Mouse (Mus musculus): ENCODE results near the gene Tex26. TPM values are rescaled to one million over a fixed set of nuclear protein-coding genes. Genes with fewer than 3 reads are reported as not detected.

Tex26 gene
- polyA plus RNA-seq, 1 experiment from 2014 or later: 1.4 TPM

DNA sequence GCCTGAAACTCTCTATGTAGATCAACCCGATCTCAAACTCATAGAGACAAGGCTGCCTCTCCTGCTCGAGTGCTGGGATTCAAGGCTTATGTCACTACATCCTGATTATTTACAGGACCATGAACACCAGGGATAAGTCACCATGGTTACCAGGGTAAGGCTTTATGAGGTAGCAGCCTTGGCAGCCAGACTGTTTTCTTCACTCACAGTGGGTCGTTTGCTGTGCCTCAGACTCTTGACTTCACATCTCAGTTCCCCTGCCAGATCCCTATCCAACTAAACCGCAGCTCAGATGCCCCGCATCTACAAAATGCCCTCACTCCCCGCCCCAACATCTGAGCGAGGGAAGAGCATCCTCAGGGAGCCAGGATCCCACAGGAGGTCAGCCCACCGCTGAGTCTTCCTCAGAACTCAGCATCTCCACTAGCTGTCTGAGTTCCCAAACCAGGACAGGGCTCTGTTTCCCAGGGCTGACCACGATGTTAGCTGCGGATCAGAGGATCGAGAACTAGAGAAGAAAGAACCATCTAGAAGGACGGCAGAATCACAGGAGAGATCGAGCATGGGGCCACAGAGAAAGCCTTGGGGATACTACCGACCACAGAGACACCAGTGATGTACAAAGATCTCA is 2.3 kb downstream of the Tex26 start:
- Histone ChIP-seq H3K36me3 (ENCODE audit: control insufficient read depth, insufficient read depth, low read length) (no peaks in the 10 kb centered on the region), H3K27me3 (ENCODE audit: control insufficient read depth, insufficient read depth, low read length) (no peaks in the 10 kb centered on the region), H3K4me3 (ENCODE audit: low read depth, low read length) (no peak overlapping the region), H3K4me1 (ENCODE audit: control insufficient read depth, insufficient read depth, low read length) (peaks cover 10% of the 10 kb centered on the region), H3K4me2 (ENCODE audit: low read depth) (no peak overlapping the region), H3K9ac (ENCODE audit: low read length) (no peak overlapping the region), H3K27ac (ENCODE audit: low read depth, low read length) (no peak overlapping the region), H3K9me3 (ENCODE audit: control insufficient read depth, low read length) (no peaks in the 10 kb centered on the region)
- ATAC-seq (ENCODE audit: insufficient read depth, low FRiP score, low TSS enrichment): no peak
- 59% methylated on average over 14 of the region's 14 CpGs for WGBS
- no peak for DNase-seq (ENCODE audit: low spot score)

DNA sequence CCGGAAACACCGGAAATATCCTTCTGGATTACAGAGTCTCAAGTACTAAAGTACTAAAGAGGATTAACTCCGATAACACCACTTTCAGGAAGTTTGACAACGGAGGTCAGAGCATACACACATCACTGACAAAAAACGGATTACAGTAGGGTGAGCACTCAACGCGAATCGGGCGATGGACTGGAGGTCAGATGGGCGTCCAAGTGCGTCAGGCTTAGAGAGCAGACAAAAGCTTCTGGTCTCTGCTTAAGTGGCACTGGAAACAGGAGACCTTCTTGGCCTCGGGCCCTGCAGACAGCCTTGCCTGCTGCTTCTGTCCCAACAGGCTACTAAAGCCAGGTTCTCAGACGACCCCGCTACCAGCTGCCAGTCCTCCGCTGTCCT is 2.8 kb downstream of the Tex26 start:
- Histone ChIP-seq H3K9me3 (ENCODE audit: control insufficient read depth, low read length) (no peaks in the 10 kb centered on the region), H3K9ac (ENCODE audit: low read length) (no peak overlapping the region), H3K4me2 (ENCODE audit: low read depth) (no peak overlapping the region), H3K36me3 (ENCODE audit: control insufficient read depth, insufficient read depth, low read length) (no peaks in the 10 kb centered on the region), H3K4me1 (ENCODE audit: control insufficient read depth, insufficient read depth, low read length) (peaks cover 10% of the 10 kb centered on the region), H3K4me3 (ENCODE audit: low read depth, low read length) (no peak overlapping the region), H3K27ac (ENCODE audit: low read depth, low read length) (no peak overlapping the region), H3K27me3 (ENCODE audit: control insufficient read depth, insufficient read depth, low read length) (no peaks in the 10 kb centered on the region)
- DNase-seq (ENCODE audit: low spot score): no peak
- WGBS: 88% methylated on average over 15 of the region's 15 CpGs
- ATAC-seq (ENCODE audit: insufficient read depth, low FRiP score, low TSS enrichment): no peak

GRCm38 (mm10) chr5:149444451-149444850 is 5.0 kb downstream of the Tex26 start:
- Histone ChIP-seq H3K4me1 (ENCODE audit: control insufficient read depth, insufficient read depth, low read length) (peaks cover 10% of the 10 kb centered on the region), H3K36me3 (ENCODE audit: control insufficient read depth, insufficient read depth, low read length) (no peaks in the 10 kb centered on the region), H3K27me3 (ENCODE audit: control insufficient read depth, insufficient read depth, low read length) (no peaks in the 10 kb centered on the region), H3K4me2 (ENCODE audit: low read depth) (no peak overlapping the region), H3K9ac (ENCODE audit: low read length) (no peak overlapping the region), H3K9me3 (ENCODE audit: control insufficient read depth, low read length) (no peaks in the 10 kb centered on the region), H3K4me3 (ENCODE audit: low read depth, low read length) (no peak overlapping the region), H3K27ac (ENCODE audit: low read depth, low read length) (no peak overlapping the region)
- WGBS: 89% methylated on average over 4 of the region's 4 CpGs
- ATAC-seq (ENCODE audit: insufficient read depth, low FRiP score, low TSS enrichment): no peak
- no peak for DNase-seq (ENCODE audit: low spot score)

DNA sequence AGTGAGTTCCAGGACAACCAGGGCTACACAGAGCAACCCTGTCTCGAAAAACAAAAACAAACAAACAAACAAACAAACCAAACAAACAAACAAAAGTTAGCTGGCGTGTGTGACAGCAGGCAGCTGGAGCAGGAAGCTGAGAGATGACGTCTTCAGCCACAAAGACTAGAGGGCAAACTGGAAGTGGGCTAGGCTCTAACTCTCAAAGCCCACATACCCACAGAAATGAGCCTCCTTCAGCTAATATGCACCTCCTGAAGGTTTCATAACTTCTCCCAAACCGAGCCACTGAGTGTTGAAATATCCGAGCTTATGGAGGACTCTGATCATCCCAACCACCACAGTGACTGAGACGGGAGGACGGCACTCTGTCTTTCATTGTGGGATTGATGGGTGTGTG is 7.0 kb downstream of the Tex26 start:
- DNase-seq (ENCODE audit: low spot score): no peak
- 81% methylated on average over 7 of the region's 7 CpGs for WGBS
- Histone ChIP-seq H3K36me3 (ENCODE audit: control insufficient read depth, insufficient read depth, low read length) (no peaks in the 10 kb centered on the region), H3K9ac (ENCODE audit: low read length) (no peak overlapping the region), H3K27ac (ENCODE audit: low read depth, low read length) (no peak overlapping the region), H3K4me3 (ENCODE audit: low read depth, low read length) (no peak overlapping the region), H3K4me1 (ENCODE audit: control insufficient read depth, insufficient read depth, low read length) (no peaks in the 10 kb centered on the region), H3K27me3 (ENCODE audit: control insufficient read depth, insufficient read depth, low read length) (no peaks in the 10 kb centered on the region), H3K9me3 (ENCODE audit: control insufficient read depth, low read length) (no peaks in the 10 kb centered on the region), H3K4me2 (ENCODE audit: low read depth) (no peak overlapping the region)
- ATAC-seq (ENCODE audit: insufficient read depth, low FRiP score, low TSS enrichment): no peak

GRCm38 (mm10) chr5:149447733-149448132 is 8.3 kb downstream of the Tex26 start:
- Histone ChIP-seq H3K4me1 (ENCODE audit: control insufficient read depth, insufficient read depth, low read length) (no peaks in the 10 kb centered on the region), H3K36me3 (ENCODE audit: control insufficient read depth, insufficient read depth, low read length) (no peaks in the 10 kb centered on the region), H3K4me2 (ENCODE audit: low read depth) (no peak overlapping the region), H3K9ac (ENCODE audit: low read length) (no peak overlapping the region), H3K27me3 (ENCODE audit: control insufficient read depth, insufficient read depth, low read length) (no peaks in the 10 kb centered on the region), H3K9me3 (ENCODE audit: control insufficient read depth, low read length) (no peaks in the 10 kb centered on the region), H3K27ac (ENCODE audit: low read depth, low read length) (no peak overlapping the region), H3K4me3 (ENCODE audit: low read depth, low read length) (no peak overlapping the region)
- ATAC-seq (ENCODE audit: insufficient read depth, low FRiP score, low TSS enrichment): no peak
- 81% methylated on average over 5 of the region's 5 CpGs for WGBS
- no peak for DNase-seq (ENCODE audit: low spot score)

GRCm38 (mm10) chr5:149449406-149449805 is 9.9 kb downstream of the Tex26 start:
- ATAC-seq (ENCODE audit: insufficient read depth, low FRiP score, low TSS enrichment) (no peak), DNase-seq (ENCODE audit: low spot score) (no peak)
- H3K4me1 ChIP-seq (ENCODE audit: control insufficient read depth, insufficient read depth, low read length): no peaks in the 10 kb centered on the region
- H3K27me3 ChIP-seq (ENCODE audit: control insufficient read depth, insufficient read depth, low read length): no peaks in the 10 kb centered on the region
- no peaks in the 10 kb centered on the region for H3K9me3 ChIP-seq (ENCODE audit: control insufficient read depth, low read length)
- no peaks in the 10 kb centered on the region for H3K36me3 ChIP-seq (ENCODE audit: control insufficient read depth, insufficient read depth, low read length)
- WGBS: 85% methylated on average over 7 of the region's 7 CpGs
- no peak overlapping the region for H3K4me2 ChIP-seq (ENCODE audit: low read depth)
- H3K27ac ChIP-seq (ENCODE audit: low read depth, low read length): no peak overlapping the region
- no peak overlapping the region for H3K4me3 ChIP-seq (ENCODE audit: low read depth, low read length)
- H3K9ac ChIP-seq (ENCODE audit: low read length): no peak overlapping the region

DNA sequence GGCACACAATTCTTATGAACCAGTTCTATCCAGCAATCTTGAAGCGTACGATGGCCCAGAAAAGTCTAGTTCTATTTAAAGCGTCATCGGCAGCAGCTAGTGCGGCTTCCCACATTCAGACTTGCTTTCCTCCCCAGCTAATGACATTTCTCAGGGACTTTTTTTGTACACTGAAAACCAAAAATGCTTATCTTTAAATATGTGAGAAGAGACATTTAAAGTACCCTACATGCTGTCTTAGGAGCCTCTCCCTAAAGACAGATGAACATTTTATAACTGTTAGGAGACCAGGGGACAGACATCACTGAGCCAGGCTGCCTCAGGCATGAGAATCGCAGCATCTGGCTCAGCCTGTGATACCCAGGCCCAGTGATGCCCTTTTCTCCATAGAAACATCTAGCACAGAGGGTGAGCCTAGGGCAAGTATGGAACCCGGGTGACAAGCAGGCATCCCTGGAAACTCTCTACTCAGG is 11.8 kb downstream of the Tex26 start:
- no peak for ATAC-seq (ENCODE audit: insufficient read depth, low FRiP score, low TSS enrichment)
- no peaks in the 10 kb centered on the region for H3K27me3 ChIP-seq (ENCODE audit: control insufficient read depth, insufficient read depth, low read length)
- WGBS: 88% methylated on average over 7 of the region's 7 CpGs

DNA sequence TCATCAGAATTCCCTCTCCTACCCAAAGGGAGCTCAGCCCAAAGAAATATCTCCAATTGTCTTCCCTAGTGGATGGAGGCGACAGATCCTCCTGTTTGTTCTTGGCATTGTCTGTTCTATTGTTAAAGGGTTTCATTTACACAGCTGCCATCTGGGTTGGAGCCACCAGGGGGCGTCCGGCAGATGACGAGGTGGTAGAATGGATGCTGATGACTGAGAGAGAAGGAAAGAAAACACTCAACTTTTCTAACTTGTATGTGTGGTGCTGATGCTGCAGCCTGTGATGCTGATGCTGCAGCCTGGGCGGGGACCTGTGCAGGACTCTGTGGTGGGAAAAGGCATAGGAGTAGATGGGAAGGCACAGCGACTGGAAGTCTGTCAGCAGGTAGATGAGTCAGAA is 14.8 kb downstream of the Tex26 start:
- Histone ChIP-seq H3K27ac (ENCODE audit: low read depth, low read length) (no peak overlapping the region), H3K27me3 (ENCODE audit: control insufficient read depth, insufficient read depth, low read length) (no peaks in the 10 kb centered on the region), H3K9ac (ENCODE audit: low read length) (no peak overlapping the region), H3K4me3 (ENCODE audit: low read depth, low read length) (no peak overlapping the region), H3K9me3 (ENCODE audit: control insufficient read depth, low read length) (no peaks in the 10 kb centered on the region), H3K36me3 (ENCODE audit: control insufficient read depth, insufficient read depth, low read length) (no peaks in the 10 kb centered on the region), H3K4me1 (ENCODE audit: control insufficient read depth, insufficient read depth, low read length) (no peaks in the 10 kb centered on the region), H3K4me2 (ENCODE audit: low read depth) (no peak overlapping the region)
- DNase-seq (ENCODE audit: low spot score): peak; percentile 81
- 26% methylated on average over 6 of the region's 6 CpGs for WGBS
- ATAC-seq (ENCODE audit: insufficient read depth, low FRiP score, low TSS enrichment): no peak

More for the DNA sequence above, 11.8 kb downstream of the Tex26 start:
- no peak overlapping the region for H3K9ac ChIP-seq (ENCODE audit: low read length)
- no peaks in the 10 kb centered on the region for H3K9me3 ChIP-seq (ENCODE audit: control insufficient read depth, low read length)
- no peak overlapping the region for H3K4me3 ChIP-seq (ENCODE audit: low read depth, low read length)
- no peaks in the 10 kb centered on the region for H3K36me3 ChIP-seq (ENCODE audit: control insufficient read depth, insufficient read depth, low read length)
- H3K4me1 ChIP-seq (ENCODE audit: control insufficient read depth, insufficient read depth, low read length): no peaks in the 10 kb centered on the region
- H3K4me2 ChIP-seq (ENCODE audit: low read depth): no peak overlapping the region
- no peak overlapping the region for H3K27ac ChIP-seq (ENCODE audit: low read depth, low read length)
- DNase-seq (ENCODE audit: low spot score): no peak

GRCm38 (mm10) chr5:149456544-149456943 is 17.1 kb downstream of the Tex26 start:
- Histone ChIP-seq H3K27me3 (ENCODE audit: control insufficient read depth, insufficient read depth, low read length) (no peaks in the 10 kb centered on the region), H3K36me3 (ENCODE audit: control insufficient read depth, insufficient read depth, low read length) (no peaks in the 10 kb centered on the region), H3K4me2 (ENCODE audit: low read depth) (no peak overlapping the region), H3K9me3 (ENCODE audit: control insufficient read depth, low read length) (no peaks in the 10 kb centered on the region), H3K4me3 (ENCODE audit: low read depth, low read length) (no peak overlapping the region), H3K9ac (ENCODE audit: low read length) (no peak overlapping the region), H3K27ac (ENCODE audit: low read depth, low read length) (no peak overlapping the region), H3K4me1 (ENCODE audit: control insufficient read depth, insufficient read depth, low read length) (no peaks in the 10 kb centered on the region)
- DNase-seq (ENCODE audit: low spot score) (no peak), ATAC-seq (ENCODE audit: insufficient read depth, low FRiP score, low TSS enrichment) (no peak)
- WGBS: 91% methylated on average over 7 of the region's 7 CpGs

All from neural tube, embryonic 11.5 days (tissue).